Mouse (Mus musculus) 3T3-L1 (cell line): ENCODE data around the gene Gm9821.

Experiments
- DNase-seq: peaks from one replicate; pipeline ENCODE4 v3.0.0-alpha.2; 2015; ENCODE audit warnings: low read depth, low spot score

Gm9821 gene

DNA sequence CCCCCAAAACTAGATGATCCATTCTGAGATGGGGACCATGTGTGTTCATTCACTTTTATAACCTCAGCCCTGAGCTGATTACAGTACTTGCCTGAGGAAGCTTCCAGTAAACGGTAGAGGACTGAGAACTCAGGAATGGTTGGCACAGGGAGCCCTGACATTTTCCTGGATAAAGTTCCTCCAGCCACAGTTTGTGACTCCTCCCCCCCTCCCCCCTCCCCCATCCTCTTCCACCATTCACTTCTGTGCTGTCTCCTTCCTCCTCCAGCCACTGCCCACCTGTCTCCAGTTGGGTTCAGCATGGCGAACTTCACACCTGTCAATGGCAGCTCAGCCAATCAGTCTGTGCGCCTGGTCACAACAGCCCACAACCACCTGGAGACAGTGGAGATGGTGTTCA lies 18.6 kb upstream of the Gm9821 start, which contains the start of gene Chrm4:
Gene Chrm4 (plus strand): TSS at position 301 of the 400 bp plus-strand sequence.
- no peak for DNase-seq

DNA sequence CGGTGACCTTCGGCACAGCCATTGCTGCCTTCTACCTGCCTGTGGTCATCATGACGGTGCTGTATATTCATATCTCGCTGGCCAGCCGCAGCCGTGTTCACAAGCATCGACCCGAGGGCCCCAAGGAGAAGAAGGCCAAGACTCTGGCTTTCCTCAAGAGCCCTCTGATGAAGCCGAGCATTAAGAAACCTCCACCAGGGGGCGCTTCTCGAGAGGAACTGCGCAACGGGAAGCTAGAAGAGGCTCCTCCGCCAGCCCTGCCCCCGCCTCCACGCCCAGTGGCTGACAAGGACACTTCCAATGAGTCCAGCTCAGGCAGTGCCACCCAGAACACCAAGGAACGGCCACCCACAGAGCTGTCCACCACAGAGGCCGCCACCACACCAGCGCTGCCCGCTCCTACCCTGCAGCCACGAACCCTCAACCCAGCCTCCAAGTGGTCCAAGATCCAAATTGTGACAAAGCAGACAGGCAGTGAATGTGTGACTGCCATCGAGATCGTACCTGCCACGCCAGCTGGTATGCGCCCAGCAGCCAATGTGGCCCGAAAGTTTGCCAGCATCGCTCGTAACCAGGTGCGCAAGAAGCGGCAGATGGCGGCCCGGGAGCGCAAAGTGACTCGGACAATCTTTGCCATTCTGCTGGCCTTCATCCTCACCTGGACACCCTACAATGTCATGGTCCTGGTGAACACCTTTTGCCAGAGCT lies 17.5 kb upstream of the Gm9821 start:
- no peak for DNase-seq

DNA sequence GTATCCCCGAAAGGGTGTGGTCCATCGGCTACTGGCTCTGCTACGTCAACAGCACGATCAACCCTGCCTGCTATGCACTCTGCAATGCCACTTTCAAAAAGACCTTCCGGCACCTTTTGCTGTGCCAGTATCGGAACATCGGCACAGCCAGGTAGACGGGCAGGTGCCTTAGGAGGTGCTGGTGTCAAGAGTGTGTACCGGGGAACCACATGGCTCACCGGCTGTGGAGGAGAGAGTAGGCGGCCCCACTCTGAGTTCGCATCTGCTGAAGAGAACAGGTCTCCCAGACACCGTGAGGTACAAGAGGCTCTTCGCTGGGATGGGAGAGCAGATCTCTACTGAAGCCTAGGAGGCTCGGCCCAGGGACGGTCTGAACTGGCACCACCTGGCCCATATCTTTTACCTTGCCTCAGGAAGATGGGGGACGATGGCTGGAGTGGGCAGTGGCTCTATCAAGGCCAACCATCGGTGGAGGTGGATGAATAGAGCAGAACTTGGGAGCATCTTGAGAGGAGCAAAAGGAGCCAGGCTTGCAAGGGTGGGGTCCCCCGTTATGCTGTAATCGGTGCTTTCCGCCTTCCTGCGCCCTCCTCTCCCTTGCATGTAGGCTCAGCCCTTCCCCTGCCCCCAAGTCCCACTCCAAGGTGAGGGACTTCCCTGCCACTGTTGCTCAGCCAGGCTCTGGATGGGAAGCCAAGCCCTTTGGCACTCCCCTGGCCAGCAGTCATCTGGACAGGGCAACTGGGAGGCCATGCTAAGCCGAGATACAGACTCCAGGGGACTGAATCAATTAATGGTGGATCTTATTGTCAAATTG lies 16.8 kb upstream of the Gm9821 start:
- DNase-seq: no peak

DNA sequence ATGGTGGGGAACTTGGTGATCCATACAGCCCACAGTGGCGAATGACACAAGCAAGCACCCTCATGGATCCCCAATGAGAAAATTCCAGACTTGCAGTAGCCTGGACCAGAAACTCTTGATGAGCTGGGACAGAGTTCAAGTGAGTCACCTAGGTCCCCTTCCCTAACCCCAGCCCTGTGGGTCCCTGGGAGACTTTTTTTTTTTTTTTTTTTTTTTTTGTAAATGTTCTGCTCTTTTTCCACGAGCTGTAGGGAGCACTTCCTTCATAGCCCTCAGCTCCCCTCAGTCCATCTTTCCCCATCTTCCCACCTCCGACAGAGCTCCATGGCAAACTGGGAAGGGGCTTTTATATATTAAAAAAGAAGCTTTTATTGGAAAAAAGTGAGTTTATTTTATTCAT lies 16.0 kb upstream of the Gm9821 start:
- no peak for DNase-seq

DNA sequence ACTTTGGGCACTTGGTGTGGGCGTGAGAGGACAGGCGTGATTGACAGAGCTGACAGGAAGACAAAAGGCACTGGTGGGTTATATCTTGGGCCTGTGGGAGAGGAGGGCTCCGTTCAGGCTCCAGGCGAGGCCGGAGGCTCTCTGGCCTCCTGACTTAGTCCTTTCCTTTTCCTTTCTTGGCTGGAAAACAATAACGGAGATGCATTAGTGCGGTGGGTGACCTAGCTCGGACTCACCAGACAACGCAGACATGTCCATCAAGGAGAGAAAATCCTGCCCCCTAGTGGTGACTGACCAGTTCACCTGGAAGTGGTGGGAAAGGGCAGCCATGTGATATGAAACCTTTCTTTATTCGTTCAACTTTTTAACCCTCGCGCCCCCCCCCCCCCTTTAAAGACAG lies 15.6 kb upstream of the Gm9821 start:
- DNase-seq: peak; percentile 68

DNA sequence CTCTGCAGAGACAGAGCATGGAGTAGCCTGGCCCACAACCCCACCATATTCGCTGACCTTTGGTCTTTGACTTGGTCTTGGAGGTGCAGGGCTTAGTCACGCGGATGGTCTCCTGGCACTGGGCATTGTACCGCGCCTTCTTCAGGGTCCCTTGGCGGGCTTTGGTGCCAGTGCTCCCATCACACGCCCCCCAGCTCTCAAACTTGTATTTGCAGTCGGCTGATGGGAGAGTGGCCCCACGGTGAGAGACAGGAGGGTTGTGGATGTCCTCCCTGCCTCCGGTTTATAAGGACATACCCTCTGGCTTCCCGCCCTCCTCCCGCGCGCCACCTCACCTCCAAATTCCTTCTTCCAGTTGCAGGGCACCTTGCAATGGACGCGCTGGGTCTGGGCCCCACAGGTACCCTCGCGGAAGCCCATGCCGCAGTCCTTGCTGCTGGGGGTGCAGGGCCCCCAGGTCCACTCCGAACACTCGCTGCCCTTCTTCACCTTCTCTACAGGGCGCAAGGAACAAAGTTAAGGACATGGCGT lies 14.7 kb upstream of the Gm9821 start:
- DNase-seq: no peak

DNA sequence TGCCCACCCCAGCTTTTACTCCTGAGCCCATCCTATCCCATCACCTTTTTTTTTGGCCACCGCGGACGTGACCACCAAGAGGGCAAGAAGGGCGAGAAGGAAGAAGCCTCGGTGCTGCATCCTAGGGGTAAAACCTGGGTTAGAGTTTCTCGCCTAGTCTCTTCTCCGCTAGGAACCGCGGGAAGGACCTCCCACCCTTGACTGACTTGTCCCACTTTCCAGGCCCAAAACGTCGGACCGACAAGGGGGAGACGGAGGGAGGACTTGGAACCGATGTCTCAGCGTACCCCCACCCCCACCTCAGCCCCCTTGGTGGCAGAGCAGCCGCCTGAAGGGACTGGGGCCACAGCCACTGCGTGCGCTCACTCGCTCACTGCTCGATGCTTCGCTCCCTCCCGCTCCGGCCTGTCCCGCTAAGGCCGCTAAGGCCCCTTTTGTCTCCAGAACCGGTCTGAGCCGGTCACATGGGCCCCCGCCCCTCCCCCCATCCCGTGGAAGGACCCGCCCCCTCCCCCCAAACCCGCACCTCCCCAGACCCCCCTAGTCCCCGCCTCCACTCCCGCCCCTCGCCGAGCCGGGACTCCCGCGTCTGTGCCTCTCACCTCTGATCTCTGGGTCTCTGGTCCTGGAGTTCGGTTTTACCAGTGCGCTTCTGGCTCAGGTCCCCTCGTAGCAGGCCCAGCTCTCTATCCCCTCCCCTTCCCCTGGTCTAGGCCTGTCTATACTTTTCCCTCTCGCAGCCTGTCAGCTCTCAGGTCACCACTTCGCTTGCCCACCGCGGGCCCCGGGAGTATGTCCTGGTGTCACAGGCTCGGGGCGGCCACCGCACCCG lies 14.0 kb upstream of the Gm9821 start:
- no peak for DNase-seq

DNA sequence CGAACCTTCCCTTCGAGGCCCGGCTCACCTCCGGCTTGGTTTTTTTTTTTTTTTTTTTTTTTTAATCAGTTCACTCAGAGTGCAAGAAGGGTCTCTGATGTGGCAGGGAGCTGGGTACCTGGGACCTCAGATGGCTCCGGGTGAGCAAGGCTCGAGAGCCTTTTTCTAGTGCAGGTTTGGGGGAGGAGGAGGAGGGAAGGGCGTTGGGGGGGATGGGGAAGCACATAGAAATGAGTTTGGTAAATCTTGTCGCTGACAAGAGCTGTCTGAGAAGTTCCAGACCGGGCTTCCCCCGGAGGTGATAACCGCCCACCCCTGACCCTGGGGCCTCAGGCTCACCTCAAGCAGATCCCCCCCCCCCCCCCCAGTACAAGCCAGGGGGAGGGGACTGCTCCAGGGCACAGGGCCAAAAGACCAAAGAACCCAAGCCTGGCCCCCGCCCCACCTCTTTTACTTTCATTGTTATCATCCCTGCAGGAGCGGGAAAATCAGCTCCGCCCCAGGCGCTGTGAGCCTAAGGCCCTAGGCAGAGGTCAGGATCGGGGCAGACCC lies 13.3 kb upstream of the Gm9821 start, which contains the start of gene Mdk:
Gene Mdk (minus strand): TSS at position 138 of the 552 bp plus-strand sequence.
- no peak for DNase-seq

DNA sequence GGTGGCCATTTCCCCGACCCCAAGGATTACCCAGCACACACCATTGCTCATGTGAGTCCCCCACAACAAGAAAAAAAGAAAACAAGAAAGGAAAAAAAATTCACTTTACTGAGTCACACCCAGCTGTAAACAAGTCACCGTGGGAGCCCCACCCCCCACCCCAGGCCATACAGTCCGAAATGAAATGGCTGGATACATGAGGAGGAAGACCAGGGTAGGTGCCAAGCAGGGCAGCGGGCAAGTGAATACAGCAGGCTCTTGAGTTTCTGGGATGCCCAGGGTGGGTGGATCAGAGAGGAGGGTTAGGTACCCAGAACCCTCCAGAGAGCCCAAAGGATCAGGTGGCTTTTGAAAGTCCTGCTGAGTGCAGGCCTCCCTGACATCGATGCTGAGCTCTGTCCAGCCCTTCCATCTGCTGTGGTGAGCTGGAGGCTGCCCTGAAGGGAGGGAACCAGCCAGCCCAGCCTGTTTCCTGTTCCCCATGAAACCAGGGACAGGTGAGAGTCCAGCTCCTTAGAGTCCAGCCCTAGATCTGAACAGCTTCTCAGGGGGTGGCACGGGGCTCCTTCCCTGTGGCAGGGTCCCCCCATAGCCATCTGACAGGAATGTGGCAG lies 12.7 kb upstream of the Gm9821 start:
- no peak for DNase-seq

DNA sequence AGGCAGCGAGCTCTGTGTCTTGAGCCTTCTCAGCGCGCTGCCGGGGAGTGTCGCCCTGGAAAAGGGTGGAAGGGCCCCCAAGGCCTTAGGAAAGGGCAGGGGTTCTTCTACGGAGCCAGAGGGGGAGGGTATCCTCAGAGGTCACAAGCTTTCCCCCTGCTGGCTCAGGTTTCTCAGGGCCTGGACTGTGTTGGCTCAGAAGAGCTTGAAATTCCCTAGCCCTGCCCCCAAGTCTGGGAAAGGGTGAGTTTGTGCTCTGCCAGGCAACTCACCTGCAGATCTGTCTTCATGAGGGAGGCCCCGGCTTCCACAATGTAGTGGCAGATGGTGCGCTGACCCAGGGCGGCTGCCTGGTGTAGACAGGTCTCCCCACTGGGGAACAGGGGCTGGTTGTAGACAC lies 12.0 kb upstream of the Gm9821 start:
- no peak for DNase-seq

DNA sequence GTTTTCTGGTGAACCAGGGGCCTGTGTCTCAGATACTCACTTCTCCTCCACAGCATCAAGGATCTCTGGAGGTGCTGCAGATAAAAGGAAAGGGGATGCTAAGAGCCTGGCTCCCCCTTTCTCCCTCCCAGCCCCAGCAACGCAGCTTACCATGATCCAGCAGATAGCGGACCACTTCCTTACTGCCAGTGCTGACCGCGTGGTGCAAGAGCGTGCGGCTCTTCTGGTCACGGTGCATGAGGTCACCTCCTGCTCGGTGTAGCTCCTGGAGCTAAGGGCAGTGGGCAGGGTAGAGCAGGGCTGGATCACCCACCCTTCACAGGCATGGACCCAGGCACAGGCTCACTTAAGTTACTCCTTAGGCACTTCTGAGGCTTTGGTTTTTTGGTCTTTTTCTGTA lies 11.5 kb upstream of the Gm9821 start:
- DNase-seq: no peak

DNA sequence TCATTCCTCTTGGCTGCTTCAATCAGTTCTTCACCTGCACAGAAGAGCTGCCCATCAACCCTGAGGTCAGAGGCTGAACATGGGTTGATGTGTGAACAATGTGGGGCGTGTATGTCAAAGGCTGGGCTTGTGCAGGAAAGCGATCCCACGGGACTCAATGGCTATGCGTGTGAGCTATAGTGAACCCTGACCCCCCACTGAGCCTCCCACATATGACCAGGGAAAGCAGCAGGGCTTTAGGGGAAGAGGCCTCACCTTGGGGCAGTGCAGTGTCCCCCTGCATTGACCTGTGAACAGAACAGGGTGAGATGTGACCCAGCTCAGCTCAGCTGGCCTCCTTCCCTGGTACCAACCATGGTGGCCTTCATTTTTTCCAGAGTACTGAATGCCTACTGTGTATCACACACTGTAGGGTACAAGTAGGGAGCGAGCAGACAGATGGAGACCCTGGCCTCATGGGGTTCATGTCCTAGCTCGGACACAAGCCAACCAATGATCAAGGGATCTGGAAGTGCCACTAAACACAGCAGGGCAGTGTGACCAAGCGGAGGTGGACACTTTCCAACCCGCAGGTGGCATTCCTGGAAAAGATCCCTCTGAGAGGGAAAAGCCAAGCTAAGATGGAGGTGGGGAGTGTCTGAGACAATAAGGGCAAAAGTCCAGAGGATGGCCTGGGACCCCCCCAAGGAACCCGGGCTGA lies 10.5 kb upstream of the Gm9821 start:
- no peak for DNase-seq

DNA sequence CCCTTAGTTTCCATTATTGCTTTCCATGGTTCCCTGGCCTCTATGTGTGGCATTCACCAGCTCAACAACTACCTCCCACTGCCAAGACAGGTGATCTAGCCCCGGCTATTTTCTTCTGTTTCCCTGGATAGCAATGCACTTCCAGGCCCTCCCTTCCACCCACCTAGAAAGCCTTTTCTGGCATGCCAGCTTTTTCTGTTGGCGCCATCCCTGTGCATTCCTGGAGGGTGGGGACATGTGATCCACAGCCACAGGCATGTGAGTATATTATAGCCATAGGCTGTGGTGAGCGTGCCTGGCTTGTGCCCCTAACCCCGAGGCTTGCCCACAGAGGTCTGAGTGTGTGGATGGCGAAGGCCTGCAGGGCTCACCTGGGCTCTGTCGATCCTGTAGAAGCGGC lies 9.3 kb upstream of the Gm9821 start:
- no peak for DNase-seq

DNA sequence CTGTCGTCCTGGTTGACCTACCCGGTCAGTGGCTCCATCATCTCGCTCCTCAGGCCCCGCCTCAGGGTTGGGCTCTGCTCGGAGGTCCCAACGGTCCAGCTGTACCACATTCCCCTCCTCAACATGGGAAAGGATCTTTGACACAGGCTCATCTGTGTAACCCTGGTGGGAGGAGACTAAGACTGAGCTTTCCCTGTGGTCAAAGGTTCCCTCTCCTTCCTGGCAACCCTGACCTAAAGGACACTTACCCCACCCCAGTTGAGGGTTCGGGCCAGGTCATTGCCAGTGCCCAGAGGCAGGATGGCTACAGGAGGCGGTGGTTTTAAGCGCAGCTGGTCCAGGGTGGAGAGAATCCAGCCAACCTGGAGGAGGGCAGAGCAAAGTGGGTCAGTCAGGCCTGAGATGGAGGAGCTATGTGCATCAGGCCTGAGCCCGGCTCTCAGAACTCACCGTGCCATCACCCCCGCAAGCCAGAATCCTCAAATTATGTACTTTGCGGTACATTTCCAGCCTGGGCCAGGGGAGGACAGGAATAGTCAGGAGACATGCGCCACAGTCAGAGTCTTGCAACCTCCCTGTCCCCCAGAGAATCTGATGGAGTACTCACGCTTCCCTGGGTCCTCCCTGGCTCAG lies 6.1 kb upstream of the Gm9821 start:
- no peak for DNase-seq

DNA sequence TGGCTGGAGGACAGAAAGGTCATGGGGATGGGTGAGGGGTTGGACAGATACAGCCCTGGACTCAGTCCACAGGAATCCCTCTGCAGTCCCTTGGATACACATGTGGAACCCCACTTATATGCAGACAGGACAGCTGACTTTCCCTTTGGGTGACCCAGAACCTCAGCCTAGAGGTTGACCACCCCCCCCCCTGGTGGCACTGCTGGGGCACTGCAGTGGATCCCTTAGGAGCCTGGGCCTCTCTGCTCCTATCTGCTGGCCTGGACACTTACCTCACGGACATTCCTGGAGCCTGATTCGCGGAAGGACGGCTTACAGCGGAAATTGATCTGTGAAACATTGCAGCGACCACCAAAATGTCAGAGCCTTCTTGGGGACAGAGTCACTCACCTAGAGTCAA lies 3.1 kb upstream of the Gm9821 start:
- DNase-seq: no peak

DNA sequence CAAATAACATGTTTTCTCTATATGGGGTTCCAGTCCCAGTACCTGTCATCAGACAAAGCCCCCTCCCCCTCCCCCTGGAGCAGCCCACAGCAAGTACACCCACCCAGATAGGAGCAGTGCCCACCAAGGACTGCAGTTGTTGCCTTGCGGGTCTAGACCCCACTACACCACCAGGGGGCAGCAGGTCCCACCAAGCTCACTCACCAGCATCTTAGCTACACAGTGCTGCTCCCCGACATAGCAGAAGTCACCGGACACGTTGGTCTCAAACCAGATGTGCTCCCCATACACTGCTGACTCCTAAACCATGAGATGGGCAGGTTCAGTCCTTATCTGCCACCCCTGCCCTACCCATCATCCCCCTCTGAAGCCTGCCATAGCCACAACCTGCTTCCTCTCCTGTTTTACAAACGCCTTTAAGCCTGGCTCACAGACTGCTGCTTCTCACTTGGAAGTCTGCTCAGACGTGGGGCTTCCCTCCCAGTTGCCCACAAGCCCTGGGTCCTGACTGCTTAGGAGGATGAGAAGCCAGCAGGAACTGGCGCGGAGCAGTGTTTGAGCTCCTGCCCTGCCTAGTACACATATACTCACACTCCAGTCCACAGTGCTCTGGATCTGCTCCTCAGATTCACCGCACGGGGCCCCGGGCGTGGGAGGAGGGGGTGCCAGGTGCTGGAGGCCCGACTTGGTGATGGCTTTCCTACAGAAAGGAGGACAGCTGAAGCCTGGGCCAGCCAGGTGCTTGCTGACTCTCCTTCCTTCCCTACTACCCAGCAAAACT lies 1.1 kb upstream of the Gm9821 start:
- peak; percentile 76 for DNase-seq

DNA sequence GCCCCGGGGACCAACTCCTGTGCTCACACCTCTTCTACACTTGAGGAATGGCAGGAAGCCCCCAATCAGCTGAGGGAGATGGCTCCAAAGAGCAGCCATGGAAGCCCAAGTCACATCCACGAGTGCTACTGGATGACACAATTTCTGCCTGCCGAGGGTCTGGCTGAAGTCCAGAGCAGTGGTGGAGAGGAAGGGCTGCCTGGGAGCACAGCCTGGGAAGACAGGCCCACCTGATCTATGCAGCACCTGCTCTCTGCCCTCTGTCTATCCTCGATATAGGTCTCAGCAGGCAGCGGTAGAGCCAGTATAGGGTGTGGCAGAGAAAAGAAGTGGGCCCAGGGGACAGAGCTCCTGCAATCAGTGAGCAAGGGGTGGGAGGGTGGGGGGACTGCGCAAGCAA lies 1.3 kb downstream of the Gm9821 start:
- no peak for DNase-seq

DNA sequence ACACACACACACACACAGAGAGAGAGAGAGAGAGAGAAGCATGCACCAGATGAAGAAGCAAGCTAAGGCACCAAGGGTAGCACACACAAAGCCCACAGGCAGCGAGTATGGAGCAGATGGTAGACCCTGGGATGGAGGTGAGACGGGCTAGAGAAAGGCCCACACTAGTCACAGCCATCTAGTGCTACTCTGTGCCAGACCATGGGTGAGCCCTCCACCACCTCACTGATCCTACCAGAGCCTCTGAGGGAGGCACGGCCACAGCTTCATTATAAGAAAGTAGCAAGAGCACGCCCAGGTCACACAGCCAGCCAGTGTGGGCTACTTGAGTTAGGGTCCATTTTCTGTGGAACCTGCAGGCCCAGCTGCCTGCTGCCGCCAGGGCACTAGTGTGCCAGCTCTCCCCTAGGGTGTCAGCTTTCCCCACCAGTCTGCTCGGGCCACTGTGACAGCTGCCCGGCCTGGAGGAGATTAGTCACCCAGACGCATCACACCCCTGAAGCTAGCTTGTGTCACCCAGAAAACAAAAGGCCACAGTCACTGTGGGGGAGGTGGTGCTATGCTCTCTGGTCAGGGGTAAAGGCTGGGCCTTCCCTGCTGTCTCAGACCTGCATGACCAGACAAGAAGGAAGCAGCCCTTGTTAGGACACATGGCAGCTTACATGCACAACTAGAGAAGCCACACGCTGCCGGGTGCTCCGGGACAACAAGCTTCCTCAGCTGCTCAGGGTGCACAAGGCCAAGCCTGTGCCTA lies 2.1 kb downstream of the Gm9821 start:
- peak; percentile 80 for DNase-seq

DNA sequence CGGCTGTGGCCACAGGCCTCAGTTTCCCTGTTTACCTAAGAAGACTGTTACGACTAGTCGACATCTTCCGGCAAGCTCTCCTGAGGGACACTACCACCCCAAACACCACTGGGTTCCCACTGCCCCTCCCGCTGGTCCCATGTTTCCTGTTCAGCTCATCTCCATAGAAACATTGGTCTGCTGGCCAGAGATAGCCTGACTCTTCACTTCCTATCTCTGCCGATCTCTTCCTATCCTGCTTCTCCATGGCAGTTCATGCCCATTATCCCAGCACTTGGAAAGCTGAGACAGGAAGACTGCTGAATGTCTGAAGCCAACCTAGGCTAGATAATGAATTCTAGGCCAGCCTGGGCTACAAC lies 2.6 kb downstream of the Gm9821 start:
- DNase-seq: no peak
